Mouse (Mus musculus): Measurements from ENCODE around the gene Gm10024. TPM values are rescaled to one million over a fixed set of nuclear protein-coding genes. Genes with fewer than 3 reads are reported as not detected.

Gm10024 gene
- not detected for polyA plus RNA-seq (2015; fragmentation: Illumina TruSeq; extraction: RNeasy Lipid Tissue Mini Kit (QIAGEN cat#74804); ENCODE audit: insufficient read depth, low replicate concordance)

GRCm38 (mm10) chr10:77711157-77711556 lies at the start of gene Gm10024:
Gene Gm10024 (plus strand): TSS chr10:77711457.

GRCm38 (mm10) chr10:77685895-77686664 lies 25.2 kb upstream of the Gm10024 start, which contains the start of gene Tspear:
Gene Tspear (plus strand): TSS chr10:77686569.

DNA sequence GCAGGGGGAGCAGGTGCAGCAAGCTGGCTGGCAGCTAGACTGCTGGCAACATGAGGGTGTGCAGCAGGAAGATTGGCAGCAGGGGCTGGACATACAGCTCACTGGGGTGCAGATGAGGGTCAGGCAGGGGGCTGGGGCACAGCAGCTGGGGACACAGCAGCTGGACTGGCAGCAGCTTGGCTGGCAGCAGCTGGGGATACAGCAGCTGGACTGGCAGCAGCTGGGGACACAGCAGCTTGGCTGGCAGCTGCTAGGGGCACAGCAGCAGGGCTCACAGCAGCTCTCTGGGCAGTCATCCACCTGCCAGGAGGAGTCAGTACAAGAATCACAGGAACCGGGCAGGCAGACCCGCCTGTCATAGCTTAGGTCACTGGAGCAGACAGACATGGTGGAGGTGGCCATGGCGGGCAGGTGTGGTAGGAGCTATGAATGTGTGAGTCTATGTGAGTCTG lies 20.9 kb upstream of the Gm10024 start, which contains the start of gene Gm19402:
Gm19402 (minus strand) TSS at position 402 of the 452 bp plus-strand sequence.

GRCm38 (mm10) chr10:77697133-77697532 lies 14.1 kb upstream of the Gm10024 start, which contains the start of gene Gm9508:
Gene Gm9508 (minus strand): TSS chr10:77697233.

GRCm38 (mm10) chr10:77706326-77706725 lies 4.9 kb upstream of the Gm10024 start, which contains the start of gene Gm10272:
Gene Gm10272 (plus strand): TSS chr10:77706626.

DNA sequence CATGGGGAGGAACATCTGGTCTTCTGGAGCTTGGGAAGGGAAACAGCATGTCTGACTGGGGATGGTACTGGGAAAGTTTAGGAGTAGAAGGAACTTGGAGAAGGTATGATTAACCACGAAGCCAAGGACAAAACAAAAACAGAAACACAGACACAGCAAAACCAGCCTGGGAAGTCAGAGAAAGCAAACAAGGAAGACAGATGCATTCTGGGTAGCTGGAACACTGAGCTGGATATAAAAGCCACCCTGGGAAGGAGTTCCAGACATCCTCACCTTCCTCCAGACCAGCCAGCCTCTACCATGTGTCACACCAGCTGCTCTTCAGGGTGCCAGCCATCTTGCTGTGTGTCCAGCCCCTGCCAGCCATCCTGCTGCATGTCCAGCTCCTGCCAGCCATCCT lies 4.2 kb downstream of the Gm10024 start, which contains the start of gene Gm10142:
Gm10142 (plus strand) TSS at position 301 of the 400 bp plus-strand sequence.

DNA sequence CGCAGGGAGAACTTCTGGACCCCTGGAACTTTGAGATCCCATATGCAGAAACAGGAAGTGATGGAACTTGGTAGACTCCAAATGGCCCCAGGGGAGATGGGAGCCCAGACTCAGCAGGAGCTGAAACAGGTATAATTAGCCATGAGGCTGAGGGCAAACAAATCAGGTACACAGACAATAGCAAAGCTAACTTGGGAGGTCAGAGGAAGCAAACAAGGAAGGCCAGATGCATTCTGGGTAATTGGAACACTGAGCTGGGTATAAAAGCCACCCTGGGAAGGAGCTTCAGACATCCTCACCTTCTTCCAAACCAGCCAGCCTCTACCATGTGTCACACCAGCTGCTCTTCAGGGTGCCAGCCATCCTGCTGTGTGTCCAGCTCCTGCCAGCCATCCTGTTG lies 9.0 kb downstream of the Gm10024 start, which contains the start of gene Krtap12-1:
Krtap12-1 (plus strand) TSS at position 301 of the 400 bp plus-strand sequence.

GRCm38 (mm10) chr10:77726186-77726585 lies 14.9 kb downstream of the Gm10024 start, which contains the start of gene Gm10100:
Gene Gm10100 (plus strand): TSS chr10:77726486.

GRCm38 (mm10) chr10:77741924-77742688 lies 30.8 kb downstream of the Gm10024 start, which contains the start of gene Gm18596:
Gene Gm18596 (minus strand): TSS chr10:77742638.

GRCm38 (mm10) chr10:77751254-77751653 lies 40.0 kb downstream of the Gm10024 start, which contains the start of gene Gm9736:
Gene Gm9736 (minus strand): TSS chr10:77751354.

DNA sequence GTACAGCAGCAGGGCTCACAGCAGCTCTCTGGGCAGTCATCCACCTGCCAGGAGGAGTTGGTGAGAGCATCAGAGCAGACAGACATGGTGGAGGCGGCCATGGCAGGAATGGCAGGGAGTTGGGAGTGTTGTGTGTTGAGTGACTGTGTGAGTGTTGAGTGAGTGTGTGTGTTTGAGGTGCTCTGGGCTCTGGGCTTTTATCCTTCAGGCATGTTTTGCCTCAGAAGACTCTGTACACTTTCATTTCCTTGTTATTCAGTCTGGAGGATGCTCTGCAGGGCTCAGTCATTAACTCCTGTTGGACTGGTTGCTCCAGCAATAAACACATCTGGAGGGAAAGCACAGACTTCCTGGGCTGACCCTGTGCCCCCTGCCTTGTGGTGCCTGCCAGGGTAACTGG lies 48.3 kb downstream of the Gm10024 start, which contains the start of gene Gm3233:
Gm3233 (minus strand) TSS at position 101 of the 400 bp plus-strand sequence.

Other genes with a start within 250 kb of the Gm10024 start
- gene Fam207a, start 195.7 kb upstream of the Gm10024 start, polyA plus RNA-seq (2015; fragmentation: Illumina TruSeq; extraction: RNeasy Lipid Tissue Mini Kit (QIAGEN cat#74804); ENCODE audit: insufficient read depth, low replicate concordance) = 8.7 TPM
- 140 TPM for gene Itgb2, start 181.2 kb upstream of the Gm10024 start, polyA plus RNA-seq (2015; fragmentation: Illumina TruSeq; extraction: RNeasy Lipid Tissue Mini Kit (QIAGEN cat#74804); ENCODE audit: insufficient read depth, low replicate concordance)
- 83.9 TPM for gene Pttg1ip, start 129.7 kb upstream of the Gm10024 start, polyA plus RNA-seq (2015; fragmentation: Illumina TruSeq; extraction: RNeasy Lipid Tissue Mini Kit (QIAGEN cat#74804); ENCODE audit: insufficient read depth, low replicate concordance)
- gene Sumo3, start 105.4 kb upstream of the Gm10024 start, polyA plus RNA-seq (2015; fragmentation: Illumina TruSeq; extraction: RNeasy Lipid Tissue Mini Kit (QIAGEN cat#74804); ENCODE audit: insufficient read depth, low replicate concordance) = 158 TPM
- not detected for gene Gm49325, start 105.3 kb upstream of the Gm10024 start, polyA plus RNA-seq (2015; fragmentation: Illumina TruSeq; extraction: RNeasy Lipid Tissue Mini Kit (QIAGEN cat#74804); ENCODE audit: insufficient read depth, low replicate concordance)
- gene Ube2g2, start 89.2 kb upstream of the Gm10024 start, polyA plus RNA-seq (2015; fragmentation: Illumina TruSeq; extraction: RNeasy Lipid Tissue Mini Kit (QIAGEN cat#74804); ENCODE audit: insufficient read depth, low replicate concordance) = 33.2 TPM
- 0.23 TPM for gene Tspear, start 24.9 kb upstream of the Gm10024 start, polyA plus RNA-seq (2015; fragmentation: Illumina TruSeq; extraction: RNeasy Lipid Tissue Mini Kit (QIAGEN cat#74804); ENCODE audit: insufficient read depth, low replicate concordance)
- not detected for gene Gm19402, start 20.7 kb upstream of the Gm10024 start, polyA plus RNA-seq (2015; fragmentation: Illumina TruSeq; extraction: RNeasy Lipid Tissue Mini Kit (QIAGEN cat#74804); ENCODE audit: insufficient read depth, low replicate concordance)
- gene Gm9508, start 14.2 kb upstream of the Gm10024 start, polyA plus RNA-seq (2015; fragmentation: Illumina TruSeq; extraction: RNeasy Lipid Tissue Mini Kit (QIAGEN cat#74804); ENCODE audit: insufficient read depth, low replicate concordance) = not detected
- not detected for gene Gm10272, start 4.8 kb upstream of the Gm10024 start, polyA plus RNA-seq (2015; fragmentation: Illumina TruSeq; extraction: RNeasy Lipid Tissue Mini Kit (QIAGEN cat#74804); ENCODE audit: insufficient read depth, low replicate concordance)
- not detected for gene Gm10142, start 4.3 kb downstream of the Gm10024 start, polyA plus RNA-seq (2015; fragmentation: Illumina TruSeq; extraction: RNeasy Lipid Tissue Mini Kit (QIAGEN cat#74804); ENCODE audit: insufficient read depth, low replicate concordance)
- gene Krtap12-1, start 9.1 kb downstream of the Gm10024 start, polyA plus RNA-seq (2015; fragmentation: Illumina TruSeq; extraction: RNeasy Lipid Tissue Mini Kit (QIAGEN cat#74804); ENCODE audit: insufficient read depth, low replicate concordance) = not detected
- not detected for gene Gm10100, start 15.0 kb downstream of the Gm10024 start, polyA plus RNA-seq (2015; fragmentation: Illumina TruSeq; extraction: RNeasy Lipid Tissue Mini Kit (QIAGEN cat#74804); ENCODE audit: insufficient read depth, low replicate concordance)
- gene Gm18596, start 31.2 kb downstream of the Gm10024 start, polyA plus RNA-seq (2015; fragmentation: Illumina TruSeq; extraction: RNeasy Lipid Tissue Mini Kit (QIAGEN cat#74804); ENCODE audit: insufficient read depth, low replicate concordance) = not detected
- not detected for gene Gm9736, start 39.9 kb downstream of the Gm10024 start, polyA plus RNA-seq (2015; fragmentation: Illumina TruSeq; extraction: RNeasy Lipid Tissue Mini Kit (QIAGEN cat#74804); ENCODE audit: insufficient read depth, low replicate concordance)
- gene Gm3233, start 48.2 kb downstream of the Gm10024 start, polyA plus RNA-seq (2015; fragmentation: Illumina TruSeq; extraction: RNeasy Lipid Tissue Mini Kit (QIAGEN cat#74804); ENCODE audit: insufficient read depth, low replicate concordance) = not detected
- gene Gm3238, start 59.9 kb downstream of the Gm10024 start, polyA plus RNA-seq (2015; fragmentation: Illumina TruSeq; extraction: RNeasy Lipid Tissue Mini Kit (QIAGEN cat#74804); ENCODE audit: insufficient read depth, low replicate concordance) = not detected
- not detected for gene Gm7138, start 65.5 kb downstream of the Gm10024 start, polyA plus RNA-seq (2015; fragmentation: Illumina TruSeq; extraction: RNeasy Lipid Tissue Mini Kit (QIAGEN cat#74804); ENCODE audit: insufficient read depth, low replicate concordance)
- gene Gm3250, start 71.1 kb downstream of the Gm10024 start, polyA plus RNA-seq (2015; fragmentation: Illumina TruSeq; extraction: RNeasy Lipid Tissue Mini Kit (QIAGEN cat#74804); ENCODE audit: insufficient read depth, low replicate concordance) = not detected
- not detected for gene Gm7137, start 76.7 kb downstream of the Gm10024 start, polyA plus RNA-seq (2015; fragmentation: Illumina TruSeq; extraction: RNeasy Lipid Tissue Mini Kit (QIAGEN cat#74804); ENCODE audit: insufficient read depth, low replicate concordance)
- not detected for gene Gm9639, start 83.6 kb downstream of the Gm10024 start, polyA plus RNA-seq (2015; fragmentation: Illumina TruSeq; extraction: RNeasy Lipid Tissue Mini Kit (QIAGEN cat#74804); ENCODE audit: insufficient read depth, low replicate concordance)
- not detected for gene Gm19668, start 87.7 kb downstream of the Gm10024 start, polyA plus RNA-seq (2015; fragmentation: Illumina TruSeq; extraction: RNeasy Lipid Tissue Mini Kit (QIAGEN cat#74804); ENCODE audit: insufficient read depth, low replicate concordance)
- gene Gm9507, start 100.4 kb downstream of the Gm10024 start, polyA plus RNA-seq (2015; fragmentation: Illumina TruSeq; extraction: RNeasy Lipid Tissue Mini Kit (QIAGEN cat#74804); ENCODE audit: insufficient read depth, low replicate concordance) = not detected
- not detected for gene Gm2696, start 103.2 kb downstream of the Gm10024 start, polyA plus RNA-seq (2015; fragmentation: Illumina TruSeq; extraction: RNeasy Lipid Tissue Mini Kit (QIAGEN cat#74804); ENCODE audit: insufficient read depth, low replicate concordance)
- not detected for gene Krtap10-4, start 115.6 kb downstream of the Gm10024 start, polyA plus RNA-seq (2015; fragmentation: Illumina TruSeq; extraction: RNeasy Lipid Tissue Mini Kit (QIAGEN cat#74804); ENCODE audit: insufficient read depth, low replicate concordance)
- gene Krtap10-10, start 124.5 kb downstream of the Gm10024 start, polyA plus RNA-seq (2015; fragmentation: Illumina TruSeq; extraction: RNeasy Lipid Tissue Mini Kit (QIAGEN cat#74804); ENCODE audit: insufficient read depth, low replicate concordance) = not detected
- gene Gm36176, start 135.3 kb downstream of the Gm10024 start, polyA plus RNA-seq (2015; fragmentation: Illumina TruSeq; extraction: RNeasy Lipid Tissue Mini Kit (QIAGEN cat#74804); ENCODE audit: insufficient read depth, low replicate concordance) = not detected
- gene Gm10318, start 141.4 kb downstream of the Gm10024 start, polyA plus RNA-seq (2015; fragmentation: Illumina TruSeq; extraction: RNeasy Lipid Tissue Mini Kit (QIAGEN cat#74804); ENCODE audit: insufficient read depth, low replicate concordance) = not detected
- gene Gm3285, start 150.5 kb downstream of the Gm10024 start, polyA plus RNA-seq (2015; fragmentation: Illumina TruSeq; extraction: RNeasy Lipid Tissue Mini Kit (QIAGEN cat#74804); ENCODE audit: insufficient read depth, low replicate concordance) = not detected
- gene Lrrc3, start 191.1 kb downstream of the Gm10024 start, polyA plus RNA-seq (2015; fragmentation: Illumina TruSeq; extraction: RNeasy Lipid Tissue Mini Kit (QIAGEN cat#74804); ENCODE audit: insufficient read depth, low replicate concordance) = 1.2 TPM